Mouse (Mus musculus): ENCODE measurements at regions not wholly inside any gene's neighbourhood (a gene's known extent, or its start where the extent isn't known, plus 50 kb on each side); places are given as distances from the start of the nearest gene placed in this dataset.

GRCm38 (mm10) chr16:5625159-5625558 is 260.0 kb upstream of the Rbfox1 start:
- Histone ChIP-seq H3K27me3 (ENCODE audit: control insufficient read depth, insufficient read depth, insufficient read length) (no peaks in the 10 kb centered on the region), H3ac (ENCODE audit: control insufficient read depth, insufficient read length, low read depth) (no peak overlapping the region), H3K36me3 (ENCODE audit: control insufficient read depth, insufficient read depth) (no peaks in the 10 kb centered on the region), H3K79me3 (ENCODE audit: low read depth) (no peaks in the 10 kb centered on the region), H3K4me3 (ENCODE audit: insufficient read depth, poor library complexity, severe bottlenecking) (no peak overlapping the region), H3K79me2 (ENCODE audit: control insufficient read depth, insufficient read depth) (no peaks in the 10 kb centered on the region)
- TF ChIP-seq CTCF (IDR thresholded peaks at IDR 0.05; ENCODE audit: control insufficient read depth, insufficient read depth, insufficient read length) (no peak), MAX (IDR thresholded peaks at IDR 0.05) (no peak), USF1 (IDR thresholded peaks at IDR 0.05; ENCODE audit: low read depth) (no peak), FOSL1 (IDR thresholded peaks at IDR 0.05; ENCODE audit: insufficient read depth, low read length, poor library complexity, severe bottlenecking) (no peak), MYOD1 (IDR thresholded peaks at IDR 0.05; ENCODE audit: control insufficient read depth, insufficient read length, low read depth) (no peak), CEBPB (IDR thresholded peaks at IDR 0.05; ENCODE audit: low read depth) (no peak)

GRCm38 (mm10) chr16:5620566-5620965 is 264.6 kb upstream of the Rbfox1 start:
- no peaks in the 10 kb centered on the region for H3K79me2 ChIP-seq (ENCODE audit: control insufficient read depth, insufficient read depth)
- H3K36me3 ChIP-seq (ENCODE audit: control insufficient read depth, insufficient read depth) = no peaks in the 10 kb centered on the region
- no peaks in the 10 kb centered on the region for H3K79me3 ChIP-seq (ENCODE audit: low read depth)
- H3ac ChIP-seq (ENCODE audit: control insufficient read depth, insufficient read length, low read depth) = no peak overlapping the region
- TF ChIP-seq CEBPB (IDR thresholded peaks at IDR 0.05; ENCODE audit: low read depth) = no peak
- TF ChIP-seq MYOD1 (IDR thresholded peaks at IDR 0.05; ENCODE audit: control insufficient read depth, insufficient read length, low read depth) = no peak
- TF ChIP-seq CTCF (IDR thresholded peaks at IDR 0.05; ENCODE audit: control insufficient read depth, insufficient read depth, insufficient read length) = no peak
- no peak for TF ChIP-seq USF1 (IDR thresholded peaks at IDR 0.05; ENCODE audit: low read depth)
- TF ChIP-seq MAX (IDR thresholded peaks at IDR 0.05) = no peak
- no peak for TF ChIP-seq MYOG (IDR thresholded peaks at IDR 0.05; ENCODE audit: control insufficient read depth, extremely low read depth, insufficient read length)
- no peak for TF ChIP-seq FOSL1 (IDR thresholded peaks at IDR 0.05; ENCODE audit: insufficient read depth, low read length, poor library complexity, severe bottlenecking)
- H3K4me3 ChIP-seq (ENCODE audit: insufficient read depth, poor library complexity, severe bottlenecking) = no peak overlapping the region
- H3K27me3 ChIP-seq (ENCODE audit: control insufficient read depth, insufficient read depth, insufficient read length) = no peaks in the 10 kb centered on the region

GRCm38 (mm10) chr16:5616356-5616755 is 268.8 kb upstream of the Rbfox1 start:
- TF ChIP-seq CEBPB (IDR thresholded peaks at IDR 0.05; ENCODE audit: low read depth) (no peak), CTCF (IDR thresholded peaks at IDR 0.05; ENCODE audit: control insufficient read depth, insufficient read depth, insufficient read length) (no peak), FOSL1 (IDR thresholded peaks at IDR 0.05; ENCODE audit: insufficient read depth, low read length, poor library complexity, severe bottlenecking) (no peak), MYOG (IDR thresholded peaks at IDR 0.05; ENCODE audit: control insufficient read depth, extremely low read depth, insufficient read length) (no peak), USF1 (IDR thresholded peaks at IDR 0.05; ENCODE audit: low read depth) (no peak)
- Histone ChIP-seq H3K4me3 (ENCODE audit: insufficient read depth, poor library complexity, severe bottlenecking) (no peak overlapping the region), H3K27me3 (ENCODE audit: control insufficient read depth, insufficient read depth, insufficient read length) (no peaks in the 10 kb centered on the region), H3ac (ENCODE audit: control insufficient read depth, insufficient read length, low read depth) (no peak overlapping the region), H3K79me2 (ENCODE audit: control insufficient read depth, insufficient read depth) (no peaks in the 10 kb centered on the region), H3K79me3 (ENCODE audit: low read depth) (no peaks in the 10 kb centered on the region), H3K36me3 (ENCODE audit: control insufficient read depth, insufficient read depth) (no peaks in the 10 kb centered on the region)

GRCm38 (mm10) chr16:5595359-5595758 is 289.8 kb upstream of the Rbfox1 start:
- Histone ChIP-seq H3K79me3 (ENCODE audit: low read depth) (no peaks in the 10 kb centered on the region), H3K27me3 (ENCODE audit: control insufficient read depth, insufficient read depth, insufficient read length) (no peaks in the 10 kb centered on the region), H3ac (ENCODE audit: control insufficient read depth, insufficient read length, low read depth) (no peak overlapping the region), H3K4me3 (ENCODE audit: insufficient read depth, poor library complexity, severe bottlenecking) (no peak overlapping the region), H3K79me2 (ENCODE audit: control insufficient read depth, insufficient read depth) (no peaks in the 10 kb centered on the region), H3K36me3 (ENCODE audit: control insufficient read depth, insufficient read depth) (no peaks in the 10 kb centered on the region)
- TF ChIP-seq MYOG (IDR thresholded peaks at IDR 0.05; ENCODE audit: control insufficient read depth, extremely low read depth, insufficient read length) = no peak
- no peak for TF ChIP-seq MYOD1 (IDR thresholded peaks at IDR 0.05; ENCODE audit: control insufficient read depth, insufficient read length, low read depth)
- TF ChIP-seq USF1 (IDR thresholded peaks at IDR 0.05; ENCODE audit: low read depth) = no peak
- no peak for TF ChIP-seq FOSL1 (IDR thresholded peaks at IDR 0.05; ENCODE audit: insufficient read depth, low read length, poor library complexity, severe bottlenecking)
- TF ChIP-seq CTCF (IDR thresholded peaks at IDR 0.05; ENCODE audit: control insufficient read depth, insufficient read depth, insufficient read length) = no peak
- no peak for TF ChIP-seq CEBPB (IDR thresholded peaks at IDR 0.05; ENCODE audit: low read depth)

- Histone ChIP-seq H3K79me2 (ENCODE audit: control insufficient read depth, insufficient read depth) (no peaks in the 10 kb centered on the region), H3K4me3 (ENCODE audit: insufficient read depth, poor library complexity, severe bottlenecking) (no peak overlapping the region), H3K27me3 (ENCODE audit: control insufficient read depth, insufficient read depth, insufficient read length) (no peaks in the 10 kb centered on the region), H3K79me3 (ENCODE audit: low read depth) (no peaks in the 10 kb centered on the region), H3K36me3 (ENCODE audit: control insufficient read depth, insufficient read depth) (no peaks in the 10 kb centered on the region), H3ac (ENCODE audit: control insufficient read depth, insufficient read length, low read depth) (no peak overlapping the region)
- TF ChIP-seq CTCF (IDR thresholded peaks at IDR 0.05; ENCODE audit: control insufficient read depth, insufficient read depth, insufficient read length) = no peak
- no peak for TF ChIP-seq MYOD1 (IDR thresholded peaks at IDR 0.05; ENCODE audit: control insufficient read depth, insufficient read length, low read depth)
- TF ChIP-seq FOSL1 (IDR thresholded peaks at IDR 0.05; ENCODE audit: insufficient read depth, low read length, poor library complexity, severe bottlenecking) = no peak
- TF ChIP-seq MAX (IDR thresholded peaks at IDR 0.05) = no peak
- no peak for TF ChIP-seq USF1 (IDR thresholded peaks at IDR 0.05; ENCODE audit: low read depth)
- TF ChIP-seq MYOG (IDR thresholded peaks at IDR 0.05; ENCODE audit: control insufficient read depth, extremely low read depth, insufficient read length) = no peak
- no peak for TF ChIP-seq CEBPB (IDR thresholded peaks at IDR 0.05; ENCODE audit: low read depth)
Observed at GRCm38 (mm10) chr16:5578333-5578732, 306.8 kb upstream of the Rbfox1 start.

GRCm38 (mm10) chr16:5572780-5573179 is 312.4 kb upstream of the Rbfox1 start:
- H3K79me3 ChIP-seq (ENCODE audit: low read depth) = no peaks in the 10 kb centered on the region
- no peaks in the 10 kb centered on the region for H3K27me3 ChIP-seq (ENCODE audit: control insufficient read depth, insufficient read depth, insufficient read length)
- TF ChIP-seq MAX (IDR thresholded peaks at IDR 0.05) = no peak
- no peak for TF ChIP-seq USF1 (IDR thresholded peaks at IDR 0.05; ENCODE audit: low read depth)
- TF ChIP-seq CTCF (IDR thresholded peaks at IDR 0.05; ENCODE audit: control insufficient read depth, insufficient read depth, insufficient read length) = no peak
- TF ChIP-seq MYOD1 (IDR thresholded peaks at IDR 0.05; ENCODE audit: control insufficient read depth, insufficient read length, low read depth) = no peak
- no peak for TF ChIP-seq FOSL1 (IDR thresholded peaks at IDR 0.05; ENCODE audit: insufficient read depth, low read length, poor library complexity, severe bottlenecking)
- no peak for TF ChIP-seq MYOG (IDR thresholded peaks at IDR 0.05; ENCODE audit: control insufficient read depth, extremely low read depth, insufficient read length)
- no peaks in the 10 kb centered on the region for H3K79me2 ChIP-seq (ENCODE audit: control insufficient read depth, insufficient read depth)
- no peaks in the 10 kb centered on the region for H3K36me3 ChIP-seq (ENCODE audit: control insufficient read depth, insufficient read depth)
- H3ac ChIP-seq (ENCODE audit: control insufficient read depth, insufficient read length, low read depth) = no peak overlapping the region
- no peak overlapping the region for H3K4me3 ChIP-seq (ENCODE audit: insufficient read depth, poor library complexity, severe bottlenecking)
